Mouse (Mus musculus) megakaryocyte progenitor cell, adult 5-6 weeks (primary cell): ENCODE results near the gene Atrnl1. TPM values are rescaled to one million over a fixed set of nuclear protein-coding genes. Genes with fewer than 3 reads are reported as not detected.

Experiments used
- ATAC-seq: replicated peaks from 2 replicates; pipeline ENCODE4 v1.8.0; 2016; ENCODE audit warnings: mild to moderate bottlenecking, moderate TSS enrichment, inconsistent platforms; ENCODE audit not compliant: poor library complexity
- total RNA-seq, 2 experiments: library from RNA; stranded (forward) in 1 of 2; stranded (reverse) in 1 of 2; fragments of 157-497, 149-512 nt in 1 of 2; fragments of 200-1000 nt in 1 of 2; gene quantifications; 2 replicates each; pipeline versions ENCODE4 v1.2.3 to v1.2.4; 2015 to 2017

Atrnl1 gene
- total RNA-seq (2015) (10.8 and 11.7 TPM in 2 replicates), total RNA-seq (2017) (13.6 and 15.1 TPM in 2 replicates)

DNA sequence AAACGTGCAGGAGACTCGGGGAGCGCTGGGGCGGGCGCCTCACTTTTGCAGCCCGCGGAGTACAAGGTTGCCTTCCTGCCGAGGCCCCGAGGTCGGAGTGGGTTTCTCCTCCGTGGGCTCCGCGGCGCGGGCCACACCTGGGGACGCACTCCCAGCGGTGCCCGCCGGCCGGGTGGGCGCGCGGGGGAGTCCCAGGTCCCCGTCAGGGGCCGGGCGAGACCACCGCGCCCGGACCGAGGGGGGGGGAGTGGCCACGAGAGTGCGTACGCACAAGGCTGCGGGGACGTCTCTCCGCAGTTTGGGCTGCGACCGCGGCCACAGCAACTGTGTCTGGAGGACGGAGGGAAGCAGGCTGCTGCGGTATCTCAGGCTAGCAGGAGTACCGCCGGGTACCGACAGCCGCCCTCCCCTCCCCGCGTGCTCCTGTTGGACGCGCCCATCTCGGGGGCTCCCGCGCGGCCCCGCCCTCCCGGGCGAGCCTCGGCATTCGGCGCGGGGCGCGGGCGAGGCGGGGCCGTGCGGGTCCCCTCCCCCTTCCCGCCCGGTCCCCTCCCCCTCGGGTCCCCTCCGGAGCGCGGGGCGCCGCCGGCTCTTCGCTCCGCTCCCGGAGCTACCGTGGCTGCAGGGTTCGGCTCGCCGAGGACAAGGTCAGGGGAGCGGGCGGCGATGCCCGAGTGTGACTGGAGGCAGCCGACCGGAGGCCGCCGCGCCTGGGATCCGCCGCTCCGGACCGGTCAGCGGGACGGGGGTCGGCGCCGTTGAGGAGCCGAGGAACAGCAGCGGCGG lies at the start of gene Atrnl1:
Gene Atrnl1, plus strand, starts transcription at position 559 of the 786 bp plus-strand sequence.
- peak; percentile 63 for ATAC-seq

DNA sequence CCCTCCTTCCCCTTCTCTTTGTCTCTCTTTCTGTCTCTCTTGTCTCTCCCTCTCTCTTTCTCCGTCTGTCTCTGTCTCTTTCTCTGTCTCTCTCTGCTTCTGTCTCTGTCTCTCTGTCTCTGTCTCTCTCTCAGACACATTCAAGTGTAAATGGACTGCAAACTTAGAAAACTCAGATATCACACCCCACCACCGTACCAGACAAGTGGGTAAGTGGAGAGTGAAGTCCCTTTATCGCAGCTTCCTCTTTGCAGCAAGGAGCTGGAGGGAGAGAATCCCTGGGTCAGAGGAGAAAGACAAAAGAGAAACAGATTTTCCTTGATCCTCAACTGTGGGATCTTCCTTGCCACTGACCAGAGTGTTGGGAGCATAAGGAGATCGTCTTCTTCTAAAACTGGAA lies 49.3 kb upstream of the Atrnl1 start:
- no peak for ATAC-seq

DNA sequence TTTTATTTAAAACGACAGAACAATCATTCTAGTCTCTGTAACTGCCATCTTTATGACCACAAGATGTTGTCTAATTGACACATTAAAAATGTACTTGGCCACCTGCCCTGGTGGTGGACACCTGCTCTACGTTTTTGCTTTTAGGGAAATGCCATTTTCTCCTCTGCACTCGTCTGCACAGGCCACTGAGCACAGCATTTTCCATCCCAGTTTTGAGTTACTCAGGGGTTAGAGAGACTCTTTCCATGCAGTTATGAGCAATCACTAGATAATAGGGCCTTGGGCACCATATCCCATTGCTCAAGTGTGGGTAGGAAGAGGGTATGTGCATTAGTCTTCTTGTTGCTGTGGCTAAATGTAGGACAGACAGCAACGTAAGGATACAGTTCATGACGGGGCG lies 41.8 kb upstream of the Atrnl1 start:
- no peak for ATAC-seq

DNA sequence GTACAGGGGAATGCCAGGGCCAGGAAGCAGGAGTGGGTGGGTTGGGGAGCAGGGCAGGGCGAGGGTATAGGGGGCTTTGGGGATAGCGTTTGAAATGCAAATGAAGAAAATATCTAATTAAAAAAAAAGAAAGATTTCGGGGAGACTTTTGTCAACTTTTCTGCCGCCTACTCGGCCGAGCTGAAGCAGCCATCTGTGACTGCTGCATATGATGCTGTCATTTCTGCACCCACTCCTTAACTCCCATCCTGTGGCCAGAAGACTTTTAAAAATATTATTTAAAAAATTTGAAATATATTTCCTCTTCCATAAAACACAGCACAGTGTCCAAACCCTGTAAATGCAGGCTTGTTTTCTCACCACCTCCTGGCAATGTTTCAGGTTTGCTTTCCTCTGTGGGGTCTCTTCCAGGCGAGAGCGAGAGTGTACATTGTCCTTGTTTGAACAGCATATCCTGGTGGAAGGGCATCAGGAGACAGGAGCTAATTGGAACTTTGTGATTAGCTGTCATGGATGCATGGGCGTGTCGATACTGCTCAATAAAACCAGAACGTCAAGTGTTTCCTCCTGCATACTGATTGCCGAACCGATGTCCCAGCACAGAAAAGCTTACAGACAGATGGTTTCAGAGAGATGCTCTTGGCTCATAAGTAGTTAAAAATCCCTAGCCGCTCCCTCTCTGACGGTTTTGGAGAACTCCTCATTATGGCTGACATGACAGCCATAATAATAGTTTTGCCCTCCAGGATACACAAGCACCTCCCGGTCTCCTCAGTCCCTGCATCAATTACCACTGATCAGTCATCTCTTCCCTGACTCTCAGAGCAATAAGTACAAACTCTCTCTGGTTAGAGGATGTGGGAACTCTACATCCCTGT lies 38.2 kb upstream of the Atrnl1 start:
- no peak for ATAC-seq

DNA sequence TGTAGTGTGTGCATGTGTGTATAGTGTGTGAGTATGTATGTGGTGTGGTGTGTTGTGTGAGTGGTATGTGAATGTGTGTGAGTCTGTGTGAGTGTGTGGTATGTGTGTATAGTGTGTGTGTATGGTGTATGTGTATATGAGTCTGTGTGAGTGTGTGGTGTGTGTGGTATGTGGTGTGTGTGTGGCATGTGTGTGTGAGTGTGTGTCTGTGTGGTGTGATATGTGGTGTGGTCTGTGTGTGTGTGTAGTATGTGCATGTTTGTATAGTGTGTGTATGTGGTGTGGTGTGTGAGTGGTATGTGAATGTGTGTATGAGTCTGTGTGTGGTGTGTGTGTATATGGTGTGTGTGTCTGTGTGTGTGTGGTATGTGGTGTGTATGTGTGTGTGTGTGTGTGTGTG lies 37.4 kb upstream of the Atrnl1 start:
- no peak for ATAC-seq

DNA sequence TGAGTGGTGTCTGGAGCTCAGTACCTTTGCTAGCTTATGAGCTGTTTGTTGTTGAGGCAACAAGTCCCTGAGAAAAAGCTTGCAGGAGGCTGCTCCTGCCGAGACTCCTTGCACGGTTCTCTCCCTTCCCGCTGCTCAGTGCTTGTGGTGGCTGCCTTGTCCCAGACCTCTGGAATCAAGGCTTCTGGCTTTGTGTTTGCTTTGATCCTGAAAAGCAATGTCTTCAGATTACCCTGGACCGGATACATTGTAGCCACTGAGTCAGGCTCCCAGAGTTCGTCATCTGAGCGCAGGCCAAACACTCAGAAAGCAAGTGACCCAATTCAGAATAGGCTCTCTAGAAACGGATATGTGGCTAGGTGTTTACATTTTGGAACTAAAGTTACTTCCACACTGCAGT lies 35.8 kb upstream of the Atrnl1 start:
- no peak for ATAC-seq

DNA sequence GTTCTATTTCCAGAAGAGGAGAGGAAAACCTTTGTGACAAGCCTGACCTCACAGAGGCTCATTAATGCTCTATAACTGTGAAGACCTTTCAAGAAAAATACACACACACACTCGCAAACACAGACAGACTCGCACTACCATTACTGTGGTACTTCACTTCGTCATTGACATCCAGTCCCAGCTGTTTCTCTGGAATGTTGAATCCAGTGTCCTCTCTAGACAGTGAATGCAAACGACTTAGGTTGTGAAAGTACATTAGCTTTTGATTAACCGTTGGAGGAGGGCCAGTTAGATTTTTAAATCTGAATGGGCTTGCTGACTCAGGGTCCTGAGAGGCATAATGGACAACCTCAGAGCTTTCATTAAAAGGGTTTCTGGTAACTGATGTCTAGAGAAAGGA lies 34.0 kb upstream of the Atrnl1 start:
- ATAC-seq, result no peak

DNA sequence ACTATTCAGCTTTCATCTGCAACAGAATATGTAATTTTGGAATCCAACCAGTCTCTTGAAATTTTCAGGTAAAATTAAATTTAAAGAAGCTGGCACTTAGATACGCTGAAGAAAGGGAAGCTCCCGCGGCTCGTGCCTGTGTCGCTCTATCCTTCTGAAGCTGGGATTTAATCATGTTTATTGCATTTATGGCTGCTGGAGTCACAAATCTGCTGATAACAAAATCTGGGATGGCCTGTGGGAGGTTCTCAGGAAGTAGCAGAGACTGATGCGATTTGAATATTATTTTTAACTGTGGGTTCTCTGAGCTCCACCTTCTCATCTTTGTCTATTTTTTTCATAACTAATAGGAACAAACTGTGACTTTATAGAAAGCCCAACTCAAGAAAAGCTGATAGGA lies 33.6 kb upstream of the Atrnl1 start:
- ATAC-seq, result no peak

DNA sequence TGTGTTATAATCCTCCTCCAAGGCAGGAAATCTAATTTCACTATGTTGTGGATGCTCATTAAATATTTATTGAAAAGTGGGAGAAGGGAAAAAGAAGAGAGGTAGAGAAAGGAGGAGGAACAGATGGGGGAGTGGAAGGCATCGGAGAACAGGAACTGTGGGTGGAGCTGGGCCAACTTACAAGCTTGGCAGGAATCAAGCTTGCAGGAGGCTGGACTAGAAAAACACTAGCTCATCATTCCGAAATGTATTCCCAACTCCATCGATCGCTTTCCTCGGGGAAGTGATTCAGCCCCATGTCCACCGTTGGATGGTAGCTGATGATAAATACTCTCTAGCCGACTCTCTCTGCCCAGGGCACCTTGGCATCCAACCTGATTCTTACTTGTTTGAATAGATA lies 29.9 kb upstream of the Atrnl1 start:
- no peak for ATAC-seq

DNA sequence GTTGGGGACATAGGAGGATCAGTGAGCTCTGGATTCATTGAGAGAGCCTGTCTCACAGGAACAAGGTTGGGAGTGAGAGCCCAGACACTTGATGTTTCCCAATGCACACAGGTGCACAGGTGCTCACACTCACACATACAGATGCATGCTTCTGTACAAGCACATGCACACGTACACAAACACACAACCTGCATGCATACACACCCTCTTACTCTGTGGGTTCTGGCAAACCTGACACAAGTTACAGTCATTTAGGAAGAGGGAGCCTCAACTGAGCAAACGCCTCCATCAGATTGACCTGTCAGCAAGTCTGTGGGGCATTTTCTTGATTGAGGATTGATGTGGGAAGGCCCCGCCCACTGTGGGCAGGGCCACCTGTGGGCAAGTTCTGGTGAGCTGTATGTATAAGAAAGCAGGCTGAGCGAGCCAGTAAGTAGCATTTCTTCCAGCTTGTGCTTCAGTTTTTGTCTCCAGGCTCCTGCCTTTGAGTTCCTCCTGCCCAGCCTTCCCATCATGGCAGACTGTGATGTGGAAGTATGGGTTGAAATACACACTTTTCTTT lies 25.5 kb upstream of the Atrnl1 start:
- no peak for ATAC-seq

DNA sequence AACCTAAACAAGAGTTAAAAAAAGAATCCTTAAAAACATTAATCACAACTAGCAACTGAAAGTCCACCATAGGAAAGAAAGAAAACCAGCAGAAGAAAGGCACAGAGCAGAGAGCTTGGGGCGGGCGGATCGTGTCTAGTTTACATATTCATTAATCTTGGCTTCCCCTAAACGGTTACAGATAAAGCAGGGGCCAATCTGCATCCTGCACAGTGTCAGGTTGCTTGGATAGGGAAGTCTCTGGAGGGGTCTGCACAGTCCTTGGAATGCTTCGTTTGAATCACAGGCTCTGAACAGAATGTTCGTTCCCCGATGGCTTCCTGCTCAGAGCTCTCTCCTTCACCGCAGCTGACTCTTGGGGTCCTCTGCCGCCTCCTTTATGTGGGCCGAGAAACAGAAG lies 24.7 kb upstream of the Atrnl1 start:
- peak; percentile 54 for ATAC-seq

DNA sequence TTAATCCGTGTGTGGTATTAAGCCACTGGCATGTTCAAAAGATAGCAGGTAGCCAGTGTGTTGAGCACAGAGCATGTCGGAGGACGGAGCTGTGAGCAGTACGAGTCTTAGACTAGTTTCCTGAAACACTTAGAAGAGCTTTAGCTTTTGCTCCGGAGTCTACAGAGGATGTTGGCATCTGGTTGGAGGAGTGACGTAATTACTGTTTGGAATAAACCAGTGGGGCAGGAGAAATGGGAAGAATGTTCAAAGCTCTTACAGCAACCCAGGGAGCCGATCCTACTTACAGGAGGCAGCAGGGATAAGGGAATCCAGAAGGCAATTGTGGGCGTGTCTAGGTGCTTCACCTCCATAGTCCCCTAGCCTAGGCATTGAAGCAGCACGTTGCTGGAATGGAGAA lies 21.3 kb upstream of the Atrnl1 start:
- no peak for ATAC-seq

DNA sequence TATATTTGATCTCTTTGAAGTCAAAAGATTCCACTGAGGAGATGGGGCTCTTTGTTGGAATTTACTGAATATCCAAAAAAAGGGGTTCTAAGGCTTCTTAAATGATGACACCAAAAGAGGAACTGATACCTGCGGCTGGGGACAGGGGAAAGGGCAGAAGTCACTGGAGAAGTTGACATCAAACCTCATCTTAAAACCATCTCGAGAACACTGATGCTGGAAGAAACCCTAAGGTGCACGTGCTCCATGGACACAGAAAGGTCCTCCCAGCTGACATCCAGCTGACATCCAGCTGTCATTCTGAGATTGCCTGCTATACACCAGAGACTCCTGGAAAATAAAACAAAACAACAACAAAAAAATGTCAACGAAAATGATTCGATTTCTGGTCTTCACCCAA lies 19.9 kb upstream of the Atrnl1 start:
- ATAC-seq, result peak; percentile 68

DNA sequence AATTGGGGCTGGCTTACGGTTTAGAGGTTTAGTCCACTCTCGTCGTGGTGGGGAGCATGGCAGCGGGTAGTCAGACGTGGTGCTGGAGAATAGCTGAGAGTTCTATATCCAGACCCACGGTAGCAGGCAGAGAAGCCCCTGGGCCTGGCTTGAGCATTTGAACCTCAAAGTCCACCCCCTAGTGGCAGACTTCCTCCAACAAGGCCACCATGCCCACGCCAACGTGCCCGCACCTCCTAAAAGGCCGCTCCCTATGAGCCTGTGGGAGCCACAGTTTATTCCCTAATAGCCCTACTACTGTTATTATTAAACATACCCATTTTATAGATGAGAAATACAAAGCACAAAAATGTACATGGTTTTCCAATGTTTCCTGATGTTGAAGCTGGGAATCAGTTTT lies 19.2 kb upstream of the Atrnl1 start:
- no peak for ATAC-seq

DNA sequence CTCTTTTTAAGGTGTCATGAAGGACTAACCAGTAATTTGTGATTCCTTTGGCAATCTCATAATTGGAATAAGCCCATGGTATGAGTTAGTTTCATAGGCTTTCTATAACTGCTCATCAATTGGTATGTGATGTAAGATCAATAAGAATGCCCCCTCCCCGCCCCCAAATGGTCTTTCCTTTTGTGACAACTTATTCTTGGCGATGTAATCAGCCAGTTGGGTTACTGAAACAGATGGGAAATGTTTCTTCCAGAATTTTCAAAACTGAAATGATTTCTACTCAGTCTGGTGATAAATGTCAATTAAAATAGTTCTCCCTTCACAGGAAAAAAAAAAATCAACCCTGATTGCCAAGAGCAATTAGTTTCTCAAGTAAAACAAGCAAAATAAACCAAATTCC lies 18.5 kb upstream of the Atrnl1 start:
- ATAC-seq, result no peak

DNA sequence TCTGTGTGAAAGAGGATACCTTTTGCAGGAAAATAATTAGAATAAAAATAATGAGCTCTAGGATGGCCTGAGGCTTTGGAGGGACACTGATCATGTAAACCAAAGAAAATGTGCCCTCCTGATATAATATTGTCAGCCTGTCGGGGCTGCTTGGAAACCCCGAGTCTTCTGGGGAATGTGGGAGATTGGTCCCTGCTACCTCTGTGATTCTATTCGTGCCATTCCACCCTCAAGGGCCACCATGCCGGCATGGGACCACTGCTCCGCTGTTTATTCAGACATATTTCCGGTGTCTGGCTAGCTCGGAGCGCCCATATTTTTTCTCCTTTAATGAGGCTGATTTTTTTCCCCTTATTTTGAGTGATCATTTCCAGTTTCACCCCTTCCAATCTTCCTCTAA lies 11.7 kb upstream of the Atrnl1 start:
- no peak for ATAC-seq

DNA sequence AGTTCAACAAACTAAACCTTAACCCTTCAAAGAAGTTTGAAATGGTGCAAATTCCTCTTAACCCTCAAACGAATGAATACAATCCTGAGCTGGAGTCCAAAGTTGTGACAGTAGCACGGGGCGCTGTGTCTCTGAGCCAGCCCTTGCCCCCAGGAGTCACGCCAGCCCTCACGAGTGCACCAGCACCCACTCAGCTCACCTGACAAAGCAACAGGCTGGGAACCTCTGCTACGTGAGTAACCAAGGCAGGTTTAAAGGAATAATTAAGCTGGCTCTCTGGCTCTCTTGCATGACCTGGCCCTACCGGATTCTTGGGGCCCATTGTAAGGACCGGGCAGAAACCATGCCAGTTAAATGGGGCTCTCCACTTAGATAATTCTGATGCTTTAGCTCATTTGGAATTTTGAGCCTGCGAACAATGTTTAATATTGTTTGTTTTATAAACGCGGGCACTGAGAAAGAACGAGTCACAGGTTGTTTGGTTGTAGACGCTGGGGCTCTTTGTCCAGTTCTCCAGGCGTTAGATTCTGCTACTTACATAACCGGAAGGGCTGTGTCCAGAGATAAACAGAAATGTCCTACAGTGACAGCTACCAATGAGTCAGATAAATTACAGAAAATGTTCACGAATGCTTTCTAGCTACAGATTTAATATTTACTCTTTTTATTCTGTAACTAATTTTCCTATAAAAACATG lies 10.5 kb upstream of the Atrnl1 start:
- ATAC-seq, result no peak; the same call in 1 of the 2 replicates

DNA sequence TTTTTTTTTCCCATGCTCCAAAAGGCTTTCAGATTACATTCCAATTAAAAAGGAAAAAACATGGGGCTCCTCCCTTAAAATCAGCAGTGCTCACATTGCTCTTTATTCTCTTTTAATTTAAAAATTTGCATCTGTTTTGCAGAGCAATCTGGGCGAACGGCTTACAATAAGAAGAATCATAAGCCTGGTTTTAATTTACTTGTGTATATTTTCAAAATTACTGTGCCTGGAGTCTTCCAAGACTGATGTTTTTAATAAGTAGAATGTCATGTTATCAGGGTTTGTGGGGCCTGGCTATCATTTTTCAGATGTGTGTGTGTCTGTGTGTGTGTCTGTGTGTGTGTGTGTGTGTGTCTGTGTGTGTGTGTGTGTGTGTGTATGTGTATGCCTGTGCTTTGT lies 9.9 kb upstream of the Atrnl1 start:
- no peak for ATAC-seq

DNA sequence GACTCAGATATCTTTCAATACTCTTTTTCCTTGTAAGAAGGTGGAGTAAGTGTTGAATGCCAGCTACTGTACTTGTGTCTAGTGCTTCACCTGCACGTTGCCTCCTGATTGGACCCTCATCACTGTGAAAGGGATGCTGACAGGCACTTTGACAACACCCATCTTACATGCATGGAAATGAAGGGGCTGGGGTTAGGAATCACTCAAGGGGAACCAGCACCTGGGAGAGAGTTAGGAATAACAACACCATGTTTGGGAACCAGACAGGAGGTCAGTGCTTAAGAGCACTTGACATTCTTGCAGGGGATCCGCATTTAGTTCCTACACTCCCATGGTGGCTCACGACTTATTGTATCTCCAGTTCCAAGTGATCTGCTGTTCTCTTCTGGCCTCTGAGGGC lies 7.2 kb upstream of the Atrnl1 start:
- ATAC-seq, result no peak

DNA sequence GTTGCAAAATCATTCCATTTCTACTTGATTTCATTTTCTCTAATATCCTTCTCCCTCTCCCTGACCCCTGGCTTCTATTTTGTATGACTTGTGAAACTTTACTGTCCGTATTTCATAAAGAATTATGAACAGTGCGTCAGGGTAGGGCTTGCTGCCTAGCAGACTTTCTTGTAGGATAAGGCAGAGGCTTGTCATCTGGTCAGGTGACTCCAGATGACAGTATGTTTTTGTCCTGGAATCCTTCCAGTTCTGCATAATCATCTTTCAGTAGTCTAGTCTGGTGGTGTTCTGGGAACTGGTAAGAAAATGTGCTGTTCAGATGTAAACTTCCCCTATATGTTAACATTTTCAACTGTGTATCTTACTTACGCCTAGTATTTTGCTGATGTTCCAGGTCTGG lies 4.9 kb upstream of the Atrnl1 start:
- ATAC-seq, result no peak

DNA sequence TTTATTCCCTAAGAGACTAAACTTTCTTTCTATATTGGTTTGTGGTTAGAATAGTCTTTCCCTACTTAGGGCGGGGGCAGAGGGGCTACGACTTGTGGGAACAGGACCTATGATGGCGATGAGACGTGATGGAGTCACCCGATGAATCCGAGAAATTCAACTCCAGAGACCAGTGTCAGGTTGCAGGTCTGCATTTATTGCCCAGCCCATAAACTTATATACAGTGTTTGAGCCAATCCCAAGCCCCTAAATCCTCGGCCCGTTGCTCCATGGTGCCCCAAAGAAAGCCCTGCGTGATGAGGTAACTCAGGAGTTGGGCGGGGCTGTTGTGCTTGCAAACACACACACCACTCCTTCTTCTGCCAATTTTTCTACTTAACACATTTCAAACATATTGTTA lies 4.5 kb upstream of the Atrnl1 start:
- ATAC-seq, result no peak
